Mouse (Mus musculus) limb, embryonic 15.5 days (tissue): ENCODE measurements around the gene Stat3. TPM values are rescaled to one million over a fixed set of nuclear protein-coding genes. Genes with fewer than 3 reads are reported as not detected.

Experiments
- polyA plus RNA-seq: library from polyadenylated mRNA; unstranded; fragments of >200 nt; fragmentation: Nextera tagmentation; extraction: Ambion mirVana; gene quantifications from 2 replicates; pipeline ENCODE4 v1.2.1, GENCODE M21; 2015

Stat3 gene
- polyA plus RNA-seq, 1 experiment from 2014 or later, result 72.9 TPM

Other genes with a start within 250 kb of the Stat3 start
- gene Zfp385c, start 247.1 kb downstream of the Stat3 start, polyA plus RNA-seq, result 1.4 and 1.8 TPM in 2 replicates
- 2.9 and 3.6 TPM in 2 replicates for gene Dhx58, start 235.3 kb downstream of the Stat3 start, polyA plus RNA-seq
- gene Kat2a, start 227.1 kb downstream of the Stat3 start, polyA plus RNA-seq, result 48.2 and 50.4 TPM in 2 replicates
- gene Hspb9, start 225.7 kb downstream of the Stat3 start, polyA plus RNA-seq, result 0.32 and 0.57 TPM in 2 replicates
- gene Rab5c, start 201.3 kb downstream of the Stat3 start, polyA plus RNA-seq, result 19.7 and 30.8 TPM in 2 replicates
- not detected in 2 replicates for gene Kcnh4, start 179.6 kb downstream of the Stat3 start, polyA plus RNA-seq
- gene Hcrt, start 176.6 kb downstream of the Stat3 start, polyA plus RNA-seq, result not detected in 2 replicates
- 7.5 and 8.2 TPM in 2 replicates for gene Ghdc, start 168.6 kb downstream of the Stat3 start, polyA plus RNA-seq
- 23.4 and 25.5 TPM in 2 replicates for gene Stat5b, start 88.8 kb downstream of the Stat3 start, polyA plus RNA-seq
- gene Stat5a, start 80.2 kb downstream of the Stat3 start, polyA plus RNA-seq, result 9.4 and 12.0 TPM in 2 replicates
- 368 and 413 TPM in 2 replicates for gene Cavin1, start 31.3 kb upstream of the Stat3 start, polyA plus RNA-seq
- gene Atp6v0a1, start 69.9 kb upstream of the Stat3 start, polyA plus RNA-seq, result 39.5 and 43.6 TPM in 2 replicates
- 12.7 and 16.4 TPM in 2 replicates for gene Naglu, start 130.5 kb upstream of the Stat3 start, polyA plus RNA-seq
- 0.14 TPM in 1 of 2 replicates, not detected in the other for gene Hsd17b1, start 138.9 kb upstream of the Stat3 start, polyA plus RNA-seq
- gene Coasy, start 143.0 kb upstream of the Stat3 start, polyA plus RNA-seq, result 40.3 TPM in 2 replicates
- gene Mlx, start 147.7 kb upstream of the Stat3 start, polyA plus RNA-seq, result 51.7 and 53.8 TPM in 2 replicates
- gene Psmc3ip, start 155.9 kb upstream of the Stat3 start, polyA plus RNA-seq, result 27.4 and 28.0 TPM in 2 replicates
- gene Retreg3, start 180.4 kb upstream of the Stat3 start, polyA plus RNA-seq, result 20.6 and 28.0 TPM in 2 replicates
- 62.7 and 65.6 TPM in 2 replicates for gene Tubg1, start 180.4 kb upstream of the Stat3 start, polyA plus RNA-seq
- gene Tubg2, start 216.4 kb upstream of the Stat3 start, polyA plus RNA-seq, result 5.7 and 6.8 TPM in 2 replicates
- gene Cntnap1, start 231.0 kb upstream of the Stat3 start, polyA plus RNA-seq, result 1.2 and 1.4 TPM in 2 replicates
- 21.7 and 22.1 TPM in 2 replicates for gene Plekhh3, start 231.8 kb upstream of the Stat3 start, polyA plus RNA-seq
- gene Ccr10, start 235.9 kb upstream of the Stat3 start, polyA plus RNA-seq, result 0.14 and 0.36 TPM in 2 replicates